Mouse (Mus musculus) lung, embryonic 14.5 days (tissue): ENCODE measurements at regions not wholly inside any gene's neighbourhood (a gene's known extent, or its start where the extent isn't known, plus 50 kb on each side); places are given as distances from the start of the nearest gene placed in this dataset.

Experiments
- ATAC-seq: fragments of 200-750 bp; cut with Nextera tagmentation; 2 replicates; pipeline ENCODE4 v1.8.0; 2017; ENCODE audit warnings: mild to moderate bottlenecking, moderate TSS enrichment, moderate library complexity; ENCODE audit not compliant: insufficient read depth
- DNase-seq: peaks from one replicate; pipeline ENCODE4 v3.0.0-alpha.2; 2015
- H3K27ac ChIP-seq: fragments of 300-500 bp; sonication (generic); 2 replicates; pipeline ENCODE4 v1.5.1; 2014; ENCODE audit warnings: low read depth, mild to moderate bottlenecking, moderate library complexity
- H3K27me3 ChIP-seq: fragments of 300-500 bp; sonication (generic); 2 replicates; pipeline ENCODE4 v1.6.1; 2014; ENCODE audit warnings: low read length, control low read depth; ENCODE audit not compliant: insufficient read depth
- H3K36me3 ChIP-seq: fragments of 300-500 bp; sonication (generic); 2 replicates; pipeline ENCODE4 v1.6.1; 2014; ENCODE audit warnings: control low read depth; ENCODE audit not compliant: insufficient read depth
- H3K4me1 ChIP-seq: fragments of 300-500 bp; sonication (generic); 2 replicates; pipeline ENCODE4 v1.6.1; 2014; ENCODE audit warnings: antibody characterized with exemption, control low read depth; ENCODE audit not compliant: insufficient read depth
- H3K4me2 ChIP-seq: fragments of 300-500 bp; sonication (generic); 2 replicates; pipeline ENCODE4 v1.6.1; 2014; ENCODE audit warnings: mild to moderate bottlenecking
- H3K4me3 ChIP-seq: fragments of 300-500 bp; sonication (generic); 2 replicates; pipeline ENCODE4 v1.5.1; 2014; ENCODE audit warnings: low read depth, low read length
- H3K9ac ChIP-seq: fragments of 300-500 bp; sonication (generic); 2 replicates; pipeline ENCODE4 v1.6.1; 2014
- H3K9me3 ChIP-seq: fragments of 300-500 bp; sonication (generic); 2 replicates; pipeline ENCODE4 v1.6.1; 2016; ENCODE audit warnings: low read depth, low read length, control low read depth
- CTCF ChIP-seq: IDR thresholded peaks from 2 replicates; pipeline ENCODE4 v1.5.1; 2016; ENCODE audit warnings: antibody characterized with exemption, low read depth
- WGBS: fragments of 180-500 bp; shearing (Covaris S2); extraction: QIAGEN DNeasy Blood & Tissue Kit; methylation state at CpG from one replicate; pipeline ENCODE4 v1.1.7; 2014; 5-methylcytosine and 5-hydroxymethylcytosine counted together

DNA sequence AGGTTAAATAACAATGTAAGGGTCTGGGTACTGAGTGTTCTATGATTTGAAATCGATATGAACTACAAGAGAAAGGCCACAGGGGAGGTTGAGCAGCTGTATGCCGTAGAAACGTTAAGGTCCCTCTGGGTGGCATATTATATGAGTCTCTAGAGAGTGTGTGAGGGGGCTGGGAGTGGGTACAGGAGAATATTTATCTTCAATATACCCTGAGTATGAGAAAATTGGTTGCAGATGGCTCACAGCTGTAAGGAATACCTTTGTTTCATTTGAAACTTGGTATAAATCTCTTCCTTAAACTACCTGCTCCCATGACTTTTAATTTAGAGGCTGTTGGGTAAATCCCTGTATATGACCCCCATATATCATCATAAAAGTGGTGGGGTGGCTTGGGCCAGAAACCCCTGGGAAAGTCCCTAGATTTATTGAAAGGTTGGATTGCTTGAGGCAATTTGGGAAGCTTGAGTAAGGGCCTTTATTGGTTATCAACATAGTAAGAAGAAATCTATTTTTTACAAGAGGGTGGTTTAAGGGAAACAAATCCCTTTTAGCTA is 128.7 kb upstream of the Prkg2 start:
- no peak overlapping the region for H3K4me3 ChIP-seq
- no peak overlapping the region for H3K27ac ChIP-seq
- H3K4me2 ChIP-seq: no peak overlapping the region
- 64% methylated on average over 3 of the region's 3 CpGs for WGBS
- no peak for ATAC-seq
- H3K27me3 ChIP-seq: no peaks in the 10 kb centered on the region
- no peaks in the 10 kb centered on the region for H3K9me3 ChIP-seq
- no peak for DNase-seq
- no peaks in the 10 kb centered on the region for H3K4me1 ChIP-seq
- no peak for TF ChIP-seq CTCF
- no peaks in the 10 kb centered on the region for H3K36me3 ChIP-seq
- no peak overlapping the region for H3K9ac ChIP-seq

DNA sequence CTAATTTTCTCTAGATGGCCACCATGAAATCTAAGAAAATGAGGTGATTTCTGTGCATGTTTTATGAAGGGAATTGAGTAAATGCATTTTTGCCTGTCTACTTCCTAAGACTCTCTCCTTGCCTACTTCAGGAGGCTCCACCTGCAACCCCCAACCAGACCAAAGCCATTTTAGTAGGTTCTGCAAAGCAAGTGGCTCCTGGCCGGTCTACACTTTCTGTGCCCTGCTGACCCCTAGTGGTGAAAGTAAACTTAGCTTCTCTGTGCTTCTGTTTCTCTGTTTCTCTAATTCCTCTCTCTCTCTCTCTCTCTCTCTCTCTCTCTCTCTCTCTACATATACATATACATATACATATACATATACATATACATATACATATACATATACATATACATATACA is 120.8 kb upstream of the Prkg2 start:
- Histone ChIP-seq H3K9me3 (no peaks in the 10 kb centered on the region), H3K27ac (no peak overlapping the region), H3K4me1 (no peaks in the 10 kb centered on the region), H3K36me3 (no peaks in the 10 kb centered on the region), H3K27me3 (no peaks in the 10 kb centered on the region), H3K4me3 (no peak overlapping the region), H3K4me2 (no peak overlapping the region), H3K9ac (no peak overlapping the region)
- 0% methylated on average over 1 of the region's 1 CpGs for WGBS
- peak; percentile 84 for TF ChIP-seq CTCF
- peak; percentile 88 for DNase-seq
- ATAC-seq: no peak

DNA sequence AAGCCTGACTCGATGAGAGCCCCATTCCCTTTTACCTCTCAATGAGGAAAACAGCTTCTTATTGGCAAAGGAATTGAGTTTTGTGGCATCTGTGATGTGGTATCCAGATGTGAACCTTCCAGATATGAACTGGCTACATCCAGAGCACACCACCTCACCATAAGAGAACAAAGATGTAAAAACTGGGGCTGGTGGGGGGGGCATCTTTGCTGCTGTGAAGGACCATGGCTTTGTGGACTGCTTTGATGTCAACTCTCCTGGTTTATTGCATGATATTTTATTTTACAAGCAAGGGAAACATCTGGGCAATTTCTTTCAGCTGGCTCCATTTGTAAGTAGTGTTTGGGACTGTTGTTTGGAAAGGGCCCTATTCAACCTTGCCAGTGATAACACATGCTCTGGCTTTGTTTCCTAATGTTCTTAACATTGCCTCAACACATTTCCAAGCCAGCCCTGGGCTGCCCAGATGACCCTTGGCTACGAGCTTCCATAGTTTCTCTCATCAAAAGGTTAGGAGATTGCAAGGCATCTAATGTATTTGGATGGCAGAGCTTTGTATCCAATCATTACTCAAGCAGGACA is 116.2 kb upstream of the Prkg2 start:
- TF ChIP-seq CTCF: no peak
- Histone ChIP-seq H3K27me3 (no peaks in the 10 kb centered on the region), H3K4me2 (no peak overlapping the region), H3K4me1 (no peaks in the 10 kb centered on the region), H3K9ac (no peak overlapping the region), H3K9me3 (no peaks in the 10 kb centered on the region), H3K36me3 (no peaks in the 10 kb centered on the region), H3K4me3 (no peak overlapping the region), H3K27ac (no peak overlapping the region)
- no peak for DNase-seq
- no peak for ATAC-seq
- 56% methylated on average over 2 of the region's 2 CpGs for WGBS

DNA sequence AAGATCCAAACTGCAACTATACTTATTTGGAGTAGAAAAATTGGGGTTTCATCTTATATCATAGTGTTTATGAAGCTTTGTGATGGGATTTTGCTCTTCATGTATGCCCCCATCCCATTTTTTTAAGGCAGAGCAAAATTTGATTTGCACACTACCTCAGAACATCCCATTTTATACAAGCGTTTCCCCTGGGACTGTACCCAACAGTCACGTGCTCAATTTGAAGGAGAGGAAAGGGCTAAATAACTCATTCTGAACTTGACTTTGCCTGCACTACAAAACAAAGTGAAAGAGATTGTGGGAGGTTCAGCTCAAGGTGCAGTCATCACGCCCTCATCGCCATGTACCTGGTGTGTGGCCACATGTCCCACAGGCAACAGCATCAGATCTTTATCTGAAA is 115.1 kb upstream of the Prkg2 start:
- WGBS: 91% methylated on average over 4 of the region's 4 CpGs
- Histone ChIP-seq H3K36me3 (no peaks in the 10 kb centered on the region), H3K4me2 (no peak overlapping the region), H3K4me1 (no peaks in the 10 kb centered on the region), H3K27ac (no peak overlapping the region), H3K9me3 (no peaks in the 10 kb centered on the region), H3K27me3 (no peaks in the 10 kb centered on the region), H3K9ac (no peak overlapping the region), H3K4me3 (no peak overlapping the region)
- no peak for ATAC-seq
- DNase-seq: no peak
- TF ChIP-seq CTCF: no peak

DNA sequence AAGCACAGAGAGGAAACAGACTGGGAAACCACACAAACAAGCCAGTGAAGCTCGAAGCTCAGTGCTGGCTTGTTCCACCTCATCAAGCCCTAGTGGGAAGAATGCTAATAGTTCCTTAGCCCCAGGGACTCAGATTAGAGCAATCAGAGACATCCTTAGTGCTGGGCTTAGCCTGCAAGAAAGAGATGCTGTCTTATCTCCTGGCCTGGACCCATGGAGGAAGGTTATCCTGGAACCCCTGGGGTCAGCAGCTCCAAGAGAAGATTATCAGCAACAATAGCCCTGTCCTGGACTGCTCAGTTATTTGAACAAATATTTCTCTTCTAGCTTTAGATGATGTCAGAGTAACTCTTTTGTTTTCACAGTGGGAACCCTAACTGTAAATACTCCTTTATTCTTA is 112.8 kb upstream of the Prkg2 start:
- Histone ChIP-seq H3K4me2 (no peak overlapping the region), H3K4me3 (no peak overlapping the region), H3K9me3 (no peaks in the 10 kb centered on the region), H3K27me3 (no peaks in the 10 kb centered on the region), H3K36me3 (no peaks in the 10 kb centered on the region), H3K4me1 (no peaks in the 10 kb centered on the region), H3K27ac (no peak overlapping the region), H3K9ac (no peak overlapping the region)
- no peak for ATAC-seq
- TF ChIP-seq CTCF: no peak
- 43% methylated on average over 1 of the region's 1 CpGs for WGBS
- no peak for DNase-seq

DNA sequence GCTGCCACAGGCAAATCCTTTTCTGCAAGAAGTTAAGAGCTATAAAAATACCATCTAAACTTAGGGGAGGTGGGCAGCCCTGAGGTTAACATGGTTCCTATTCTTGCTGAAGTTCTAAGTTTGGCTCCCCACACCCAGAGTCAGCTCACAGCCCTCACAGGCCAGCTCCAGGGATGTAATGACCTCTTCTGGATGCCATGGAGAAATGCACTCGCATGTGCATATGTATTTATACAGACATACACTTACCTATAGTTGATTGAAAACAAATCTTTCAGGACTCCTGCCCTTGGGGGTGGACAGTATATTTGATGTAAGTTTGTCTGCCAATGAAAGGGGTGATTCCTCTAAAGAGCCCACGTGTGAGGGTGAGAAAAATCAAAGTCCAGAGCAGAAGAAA is 95.5 kb upstream of the Prkg2 start:
- H3K36me3 ChIP-seq: no peaks in the 10 kb centered on the region
- no peaks in the 10 kb centered on the region for H3K4me1 ChIP-seq
- H3K9ac ChIP-seq: no peak overlapping the region
- no peaks in the 10 kb centered on the region for H3K27me3 ChIP-seq
- TF ChIP-seq CTCF: no peak
- ATAC-seq (no peak), DNase-seq (no peak)
- H3K4me2 ChIP-seq: no peak overlapping the region
- 71% methylated on average over 2 of the region's 2 CpGs for WGBS
- no peaks in the 10 kb centered on the region for H3K9me3 ChIP-seq
- no peak overlapping the region for H3K27ac ChIP-seq
- no peak overlapping the region for H3K4me3 ChIP-seq

DNA sequence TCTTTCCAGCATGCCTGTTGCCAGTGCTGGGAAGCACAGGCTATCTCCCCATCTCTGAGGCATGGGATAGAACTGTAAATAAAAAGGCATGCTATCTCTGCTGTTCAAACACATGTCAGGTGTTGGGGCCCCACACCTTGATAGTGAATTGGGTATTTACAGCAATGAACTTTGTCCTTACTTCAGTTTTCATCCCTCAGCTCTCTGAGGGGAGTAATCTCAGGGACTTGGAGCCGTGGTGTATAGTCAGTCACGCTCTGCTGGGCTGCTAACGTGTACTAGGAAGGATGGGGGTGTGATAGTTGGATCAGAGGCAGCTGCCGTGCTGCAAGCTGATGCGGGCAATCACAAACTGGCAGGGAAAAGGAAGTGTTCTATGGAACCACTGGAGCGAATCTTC is 91.5 kb upstream of the Prkg2 start:
- 47% methylated on average over 6 of the region's 6 CpGs for WGBS
- H3K4me1 ChIP-seq: no peaks in the 10 kb centered on the region
- no peaks in the 10 kb centered on the region for H3K27me3 ChIP-seq
- H3K9ac ChIP-seq: no peak overlapping the region
- DNase-seq: no peak
- no peaks in the 10 kb centered on the region for H3K36me3 ChIP-seq
- H3K4me2 ChIP-seq: no peak overlapping the region
- H3K27ac ChIP-seq: no peak overlapping the region
- ATAC-seq: no peak
- no peaks in the 10 kb centered on the region for H3K9me3 ChIP-seq
- no peak for TF ChIP-seq CTCF
- no peak overlapping the region for H3K4me3 ChIP-seq

DNA sequence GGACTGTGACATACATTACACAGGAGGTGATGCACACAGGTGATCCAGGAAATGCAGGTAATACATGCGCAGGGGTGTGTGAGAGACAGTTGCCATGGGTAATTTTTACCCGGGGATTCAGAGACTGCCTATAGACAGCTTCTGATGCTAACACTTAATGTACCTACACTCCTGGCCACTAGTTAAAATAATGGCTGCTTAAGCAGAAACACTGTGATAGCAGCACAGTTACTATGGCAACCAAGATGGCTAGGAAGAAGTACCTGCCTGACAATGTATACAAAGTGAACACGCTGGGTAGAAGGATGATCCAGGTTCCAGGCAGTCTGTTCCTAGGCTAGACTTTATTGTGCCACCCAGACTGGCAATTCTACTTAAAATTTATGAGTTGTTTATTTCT is 88.3 kb upstream of the Prkg2 start:
- no peaks in the 10 kb centered on the region for H3K36me3 ChIP-seq
- H3K4me3 ChIP-seq: no peak overlapping the region
- no peak overlapping the region for H3K4me2 ChIP-seq
- no peak for DNase-seq
- H3K4me1 ChIP-seq: no peaks in the 10 kb centered on the region
- 73% methylated on average over 3 of the region's 3 CpGs for WGBS
- no peak for TF ChIP-seq CTCF
- H3K27me3 ChIP-seq: no peaks in the 10 kb centered on the region
- H3K9me3 ChIP-seq: no peaks in the 10 kb centered on the region
- H3K9ac ChIP-seq: no peak overlapping the region
- no peak for ATAC-seq
- no peak overlapping the region for H3K27ac ChIP-seq
